Mouse (Mus musculus) spleen, adult 2 months (tissue): ENCODE data around the gene BC035947.

Experiments
- CTCF ChIP-seq: fragments of 200-500 bp; IDR thresholded peaks from 2 replicates; pipeline ENCODE4 v1.5.1; 2011; ENCODE audit warnings: mild to moderate bottlenecking, inconsistent platforms; ENCODE audit not compliant: insufficient read depth, insufficient read length, insufficient replicate concordance; ENCODE audit errors: extremely low read depth
- POLR2A ChIP-seq: fragments of 200-500 bp; IDR thresholded peaks from 2 replicates; pipeline ENCODE4 v1.6.1; 2011; ENCODE audit warnings: low read depth, low read length, inconsistent platforms

DNA sequence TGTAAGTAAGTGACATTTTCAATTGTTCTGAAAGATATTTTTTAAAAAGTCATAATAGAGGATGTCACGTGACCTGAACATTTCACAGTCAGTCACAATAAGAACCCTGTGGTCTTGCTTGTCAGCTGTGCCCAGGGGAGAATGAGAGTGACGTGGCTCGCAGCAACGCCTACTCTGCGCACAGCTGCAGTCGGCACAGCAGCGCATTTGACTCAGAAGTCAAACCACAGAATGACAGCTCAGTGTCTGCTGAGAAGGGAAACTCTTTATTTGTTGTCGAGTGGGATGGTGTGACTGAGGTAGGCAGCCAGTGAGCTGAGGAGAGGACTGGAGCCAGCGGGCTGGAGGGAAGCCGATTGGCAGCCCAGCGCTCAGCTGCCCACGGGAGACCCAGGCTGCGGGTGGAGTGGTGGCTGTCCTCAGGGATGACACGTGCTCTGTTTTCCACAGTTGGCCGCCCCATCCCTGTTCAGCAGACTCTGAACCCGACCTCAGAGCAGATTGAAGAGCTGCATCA lies 25.6 kb upstream of the BC035947 start:
- TF ChIP-seq CTCF (no peak), POLR2A (no peak)
